Mouse (Mus musculus): ENCODE results near the gene Ipo4. TPM values are rescaled to one million over a fixed set of nuclear protein-coding genes. Genes with fewer than 3 reads are reported as not detected.
A peak's percentile ranks its signal among the peaks of the same experiment; 100 is the strongest.

Ipo4 gene
- polyA plus RNA-seq, 1 experiment: 184 TPM

GRCm38 (mm10) chr14:55656935-55657334, 21.2 kb upstream of the Ipo4 start:
- no peak for TF ChIP-seq POLR2A (IDR thresholded peaks at IDR 0.05; ENCODE audit: borderline replicate concordance, extremely low read depth, insufficient read depth, insufficient read length, poor library complexity, severe bottlenecking)
- no peak for TF ChIP-seq CTCF (IDR thresholded peaks at IDR 0.05; ENCODE audit: borderline replicate concordance, extremely low read depth, insufficient read depth, insufficient read length)
- DNase-seq (ENCODE audit: low read depth): no peak

DNA sequence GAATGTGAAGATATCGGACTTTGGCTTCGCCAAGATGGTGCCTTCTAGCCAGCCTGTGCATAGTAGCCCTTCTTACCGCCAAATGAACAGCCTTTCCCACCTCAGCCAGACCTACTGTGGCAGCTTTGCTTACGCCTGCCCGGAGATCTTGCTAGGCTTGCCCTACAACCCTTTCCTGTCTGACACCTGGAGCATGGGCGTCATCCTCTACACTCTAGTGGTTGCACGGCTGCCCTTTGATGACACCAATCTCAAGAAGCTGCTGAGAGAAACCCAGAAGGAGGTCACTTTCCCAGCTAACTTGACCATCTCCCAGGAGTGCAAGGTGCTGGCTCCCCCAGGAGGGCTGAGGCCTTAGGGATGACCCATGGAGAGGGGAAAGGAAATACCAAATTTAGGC, 15.8 kb upstream of the Ipo4 start:
- TF ChIP-seq CTCF (IDR thresholded peaks at IDR 0.05; ENCODE audit: borderline replicate concordance, extremely low read depth, insufficient read depth, insufficient read length): no peak
- TF ChIP-seq POLR2A (IDR thresholded peaks at IDR 0.05; ENCODE audit: borderline replicate concordance, extremely low read depth, insufficient read depth, insufficient read length, poor library complexity, severe bottlenecking): no peak
- no peak for DNase-seq (ENCODE audit: low read depth)

DNA sequence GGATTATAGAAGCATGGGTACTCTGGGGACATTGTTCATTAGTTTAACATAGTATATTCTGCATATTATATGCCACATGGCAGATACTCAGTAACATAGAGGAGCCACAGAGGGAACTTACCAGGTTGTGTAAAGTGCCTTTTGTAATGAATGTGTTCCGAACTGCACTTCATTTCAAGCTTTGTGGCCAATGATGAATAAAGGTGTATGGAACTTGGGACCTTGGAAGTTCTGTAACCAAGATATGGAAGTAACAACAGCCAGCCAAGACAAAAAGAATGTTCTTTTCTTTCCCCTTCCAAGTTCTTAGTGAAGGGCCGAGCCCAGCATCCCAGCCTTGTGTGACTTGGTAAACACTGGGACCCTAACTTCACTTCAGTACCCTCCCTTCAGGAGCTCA, 14.1 kb upstream of the Ipo4 start, which contains the start of gene Tssk4:
Gene Tssk4, plus strand, starts transcription at position 301 of the 400 bp plus-strand sequence.
- DNase-seq (ENCODE audit: low read depth): no peak
- TF ChIP-seq CTCF (IDR thresholded peaks at IDR 0.05; ENCODE audit: borderline replicate concordance, extremely low read depth, insufficient read depth, insufficient read length) (no peak), POLR2A (IDR thresholded peaks at IDR 0.05; ENCODE audit: borderline replicate concordance, extremely low read depth, insufficient read depth, insufficient read length, poor library complexity, severe bottlenecking) (no peak)

DNA sequence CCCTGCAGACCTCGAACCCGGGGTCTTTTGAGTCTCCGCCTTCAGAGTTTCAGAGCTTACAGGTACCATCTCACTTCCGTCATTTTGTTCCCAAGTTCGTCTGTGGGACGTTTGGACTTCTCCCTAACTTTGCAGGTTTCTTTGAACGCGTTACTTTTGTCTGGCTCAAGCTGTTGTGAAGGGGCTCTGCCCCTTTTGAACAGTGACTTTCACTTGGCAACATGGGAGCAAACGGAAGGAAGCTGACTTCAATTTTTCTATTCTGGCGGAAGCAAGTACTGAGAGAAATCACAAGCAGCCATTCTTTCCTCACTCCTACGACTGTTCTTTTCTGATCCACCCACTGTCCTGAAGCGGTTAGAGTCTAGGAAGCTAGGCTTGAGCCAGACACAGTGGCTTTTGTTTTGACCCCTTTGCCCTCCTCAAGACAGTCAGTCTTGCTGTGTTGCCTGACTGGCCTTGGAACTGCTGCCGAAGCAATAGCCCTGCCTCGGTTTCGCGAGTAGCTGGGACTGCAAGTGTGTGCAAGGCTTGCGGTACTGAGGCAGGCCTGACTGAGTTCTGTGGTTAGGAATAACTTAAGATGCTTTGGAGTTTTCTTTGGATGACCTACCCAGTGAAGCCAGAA, 8.6 kb upstream of the Ipo4 start:
- DNase-seq (ENCODE audit: low read depth): peak; percentile 6
- TF ChIP-seq POLR2A (IDR thresholded peaks at IDR 0.05; ENCODE audit: borderline replicate concordance, extremely low read depth, insufficient read depth, insufficient read length, poor library complexity, severe bottlenecking): no peak
- no peak for TF ChIP-seq CTCF (IDR thresholded peaks at IDR 0.05; ENCODE audit: borderline replicate concordance, extremely low read depth, insufficient read depth, insufficient read length)

- no peak for TF ChIP-seq CTCF (IDR thresholded peaks at IDR 0.05; ENCODE audit: borderline replicate concordance, extremely low read depth, insufficient read depth, insufficient read length)
- peak; percentile 52; the same call in 1 of the 2 replicates for TF ChIP-seq POLR2A (IDR thresholded peaks at IDR 0.05; ENCODE audit: borderline replicate concordance, extremely low read depth, insufficient read depth, insufficient read length, poor library complexity, severe bottlenecking)
- peak; percentile 95 for DNase-seq (ENCODE audit: low read depth)
Measured at GRCm38 (mm10) chr14:55643060-55643907, 7.5 kb upstream of the Ipo4 start, which contains the start of gene Tm9sf1. Tm9sf1 (minus strand) TSS chr14:55643806.

DNA sequence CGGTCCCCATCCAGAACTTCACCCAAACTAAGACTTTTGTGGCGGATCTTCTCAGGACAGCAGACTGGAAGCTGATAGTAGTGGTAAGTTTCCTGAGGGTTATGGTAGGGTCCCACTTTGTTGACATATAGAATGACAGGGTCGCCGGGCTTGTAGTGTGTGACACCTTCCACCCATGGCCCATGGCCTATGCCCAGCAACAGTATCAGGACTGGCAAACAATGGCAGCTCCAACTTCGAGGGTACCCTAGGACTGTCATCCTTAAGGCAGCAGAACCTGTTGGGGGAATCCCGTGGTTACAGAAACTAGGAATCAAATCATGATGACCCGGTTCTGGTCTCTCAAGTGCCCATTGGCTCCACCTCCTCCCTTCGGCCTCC, 6.9 kb upstream of the Ipo4 start:
- no peak for DNase-seq (ENCODE audit: low read depth)
- no peak for TF ChIP-seq CTCF (IDR thresholded peaks at IDR 0.05; ENCODE audit: borderline replicate concordance, extremely low read depth, insufficient read depth, insufficient read length)
- TF ChIP-seq POLR2A (IDR thresholded peaks at IDR 0.05; ENCODE audit: borderline replicate concordance, extremely low read depth, insufficient read depth, insufficient read length, poor library complexity, severe bottlenecking): no peak

DNA sequence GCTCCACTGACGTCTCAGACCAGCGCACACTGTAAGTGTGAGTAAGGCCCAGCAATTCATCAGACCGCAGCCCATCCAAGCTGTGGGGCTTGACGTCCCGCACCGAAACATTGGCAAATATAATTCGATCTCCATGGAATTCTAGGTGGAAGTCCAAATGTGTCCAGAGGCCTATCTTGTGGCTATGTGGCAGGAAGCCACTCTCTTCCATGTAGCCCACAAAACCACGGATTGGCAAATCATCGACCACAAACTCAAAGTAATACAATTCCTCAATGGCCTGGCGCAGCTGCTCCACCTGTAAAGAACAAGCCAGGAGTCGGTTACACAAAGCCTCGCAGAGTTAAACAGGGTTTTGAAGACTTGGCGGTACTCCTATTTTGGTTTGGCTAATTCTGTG, 5.5 kb upstream of the Ipo4 start:
- TF ChIP-seq CTCF (IDR thresholded peaks at IDR 0.05; ENCODE audit: borderline replicate concordance, extremely low read depth, insufficient read depth, insufficient read length): no peak
- TF ChIP-seq POLR2A (IDR thresholded peaks at IDR 0.05; ENCODE audit: borderline replicate concordance, extremely low read depth, insufficient read depth, insufficient read length, poor library complexity, severe bottlenecking): no peak

GRCm38 (mm10) chr14:55640816-55641215, 5.1 kb upstream of the Ipo4 start:
- no peak for DNase-seq (ENCODE audit: low read depth)
- TF ChIP-seq POLR2A (IDR thresholded peaks at IDR 0.05; ENCODE audit: borderline replicate concordance, extremely low read depth, insufficient read depth, insufficient read length, poor library complexity, severe bottlenecking): no peak
- TF ChIP-seq CTCF (IDR thresholded peaks at IDR 0.05; ENCODE audit: borderline replicate concordance, extremely low read depth, insufficient read depth, insufficient read length): no peak

More for the DNA sequence above, 5.5 kb upstream of the Ipo4 start:
- DNase-seq (ENCODE audit: low read depth): no peak

- TF ChIP-seq CTCF (IDR thresholded peaks at IDR 0.05; ENCODE audit: borderline replicate concordance, extremely low read depth, insufficient read depth, insufficient read length) (no peak), POLR2A (IDR thresholded peaks at IDR 0.05; ENCODE audit: borderline replicate concordance, extremely low read depth, insufficient read depth, insufficient read length, poor library complexity, severe bottlenecking) (no peak)
- no peak for DNase-seq (ENCODE audit: low read depth)
Measured at GRCm38 (mm10) chr14:55637795-55638194, 2.0 kb upstream of the Ipo4 start, which contains the start of gene Gm49378. Gm49378 (minus strand) TSS chr14:55637895.

DNA sequence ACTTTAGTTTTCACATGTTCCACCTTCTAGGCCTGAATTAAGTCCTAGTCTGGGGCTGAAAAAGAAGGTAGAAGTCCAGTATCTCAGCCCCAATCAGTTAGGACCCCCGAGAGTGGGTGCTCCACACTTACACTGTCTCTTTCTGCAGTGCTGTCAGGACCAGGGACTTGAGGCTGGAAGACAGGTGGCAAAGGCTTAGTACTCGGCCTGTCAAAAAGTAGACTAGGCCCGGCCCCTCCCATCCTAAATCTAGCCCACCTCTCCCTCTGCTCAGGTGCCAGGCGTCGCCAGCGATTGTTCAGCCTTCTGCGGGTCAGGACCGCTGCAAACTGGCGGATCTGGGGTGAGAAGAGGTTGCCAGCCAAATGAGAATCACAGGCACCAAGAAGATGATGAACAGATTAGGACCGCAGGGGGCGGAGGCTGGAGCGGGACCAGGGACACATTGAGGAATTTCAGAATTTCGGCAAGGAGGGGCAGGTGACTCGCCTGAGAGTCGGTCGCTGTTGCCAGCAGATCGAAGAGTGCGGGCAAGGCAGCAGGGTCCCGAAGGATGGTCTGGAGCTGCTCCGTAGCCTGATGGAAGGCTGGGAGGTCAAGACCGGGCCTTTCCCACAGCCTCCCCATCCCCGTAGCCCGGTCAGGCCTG, 759 bp downstream of the Ipo4 start:
- DNase-seq (ENCODE audit: low read depth): no peak
- TF ChIP-seq POLR2A (IDR thresholded peaks at IDR 0.05; ENCODE audit: borderline replicate concordance, extremely low read depth, insufficient read depth, insufficient read length, poor library complexity, severe bottlenecking): no peak
- TF ChIP-seq CTCF (IDR thresholded peaks at IDR 0.05; ENCODE audit: borderline replicate concordance, extremely low read depth, insufficient read depth, insufficient read length): no peak

DNA sequence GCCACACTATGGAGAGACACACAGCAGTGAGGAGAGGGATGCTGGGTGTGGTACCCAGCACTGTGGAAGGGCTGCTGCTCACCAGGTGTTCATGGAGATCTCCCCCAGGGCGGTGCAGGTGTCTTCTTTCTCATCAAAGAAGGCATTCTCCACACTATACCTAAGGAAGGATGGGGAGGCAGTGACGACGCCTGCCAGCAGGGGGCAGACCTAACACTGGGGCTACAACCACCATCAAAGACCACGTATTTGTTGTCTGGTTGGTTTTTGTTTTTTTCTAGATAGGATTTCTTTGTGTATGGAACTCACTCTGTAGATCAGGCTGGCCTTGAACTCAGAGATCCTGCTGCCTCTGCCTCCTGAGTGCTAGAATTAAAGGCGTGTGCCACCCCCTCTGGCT, 6.4 kb downstream of the Ipo4 start:
- TF ChIP-seq CTCF (IDR thresholded peaks at IDR 0.05; ENCODE audit: borderline replicate concordance, extremely low read depth, insufficient read depth, insufficient read length) (peak; percentile 76), POLR2A (IDR thresholded peaks at IDR 0.05; ENCODE audit: borderline replicate concordance, extremely low read depth, insufficient read depth, insufficient read length, poor library complexity, severe bottlenecking) (no peak)
- no peak for DNase-seq (ENCODE audit: low read depth)
